Comparison of ENCODE assay signal across 9 mouse cellular contexts in the genomic region with DNA sequence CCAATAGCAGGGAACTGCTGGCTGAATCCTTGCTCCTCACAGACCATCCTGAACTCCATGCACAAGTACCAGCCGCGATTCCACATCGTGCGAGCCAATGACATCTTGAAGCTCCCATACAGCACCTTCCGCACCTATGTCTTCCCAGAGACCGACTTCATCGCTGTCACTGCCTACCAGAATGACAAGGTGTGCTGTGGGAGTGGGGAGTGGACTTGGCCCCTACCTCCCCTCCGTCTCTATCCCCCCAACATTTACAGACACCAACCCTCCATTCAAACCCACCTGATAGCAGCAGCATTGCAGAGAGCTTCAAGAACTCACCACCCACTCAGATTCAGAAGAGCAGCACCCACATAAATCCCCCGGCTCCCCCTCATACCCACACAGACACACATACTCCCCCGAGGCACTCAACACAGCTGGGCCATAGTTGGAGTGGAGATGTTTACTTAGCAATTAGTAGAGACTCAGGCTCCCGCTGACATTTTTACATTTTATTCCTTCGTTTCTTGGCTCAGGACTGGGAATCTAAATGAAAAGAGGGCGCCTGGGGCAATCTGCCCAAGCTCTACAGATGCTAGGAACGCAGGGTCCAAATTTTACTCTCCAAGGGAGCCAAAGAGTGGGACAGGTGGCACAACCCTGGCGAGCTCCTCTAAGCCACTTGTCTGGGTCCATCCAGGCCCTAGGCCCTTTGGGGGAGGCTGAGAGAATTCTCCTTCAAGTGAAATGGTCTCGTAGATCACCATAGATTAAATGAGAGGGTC. TPM values are rescaled to one million over a fixed set of nuclear protein-coding genes. Genes with fewer than 3 reads are reported as not detected.
A peak's percentile ranks its signal among the peaks of the same experiment; 100 is the strongest.
DNase-seq lines count a peak whose midpoint lies in the region; ATAC-seq and TF ChIP-seq lines count a peak whose summit lies in the region.
"Had no signal": no experiment of that assay in that cellular context is flagged by ENCODE, and none has a peak within 500 bp of the region (broad histone marks: within the 10 kb centered on the region; RNA-seq: fewer than 3 reads in every experiment).

No protein-coding gene starts in this region.

- ATAC-seq in intestine, embryonic 14.5 days (replicated peaks; ENCODE audit: low FRiP score, low TSS enrichment, low read depth) = no peak
- ATAC-seq in neural tube, embryonic 13.5 days (ENCODE audit: low read depth) = no peak

- peak; percentile 28 for DNase-seq in lung, adult 2 months
- no peak for DNase-seq in lung, postnatal 14 days
- no peak for DNase-seq in intestine, embryonic 14.5 days (ENCODE audit: low spot score)
- DNase-seq in layer of hippocampus, adult 9-11 months = no peak
- no peak for DNase-seq in adrenal gland, adult 8-10 months
- DNase-seq: cerebellum, adult 9-11 months; thymus, postnatal 14 days had no signal

- H3K4me1 ChIP-seq in lung, adult 2 months (ENCODE audit: control insufficient read depth, insufficient read depth, low read length) = no peaks in the 10 kb centered on the region; the same call in 1 of the 2 replicates
- no peaks in the 10 kb centered on the region; the same call in 1 of the 2 replicates for H3K4me1 ChIP-seq in embryonic fibroblast, embryonic 13.5 days (ENCODE audit: control insufficient read depth, insufficient read depth, low read length)
- H3K4me1 ChIP-seq in intestine, embryonic 14.5 days (replicated peaks; ENCODE audit: control insufficient read depth, insufficient read depth, low read length) = peaks cover 26% of the 10 kb centered on the region
- peaks cover 46% of the 10 kb centered on the region for H3K4me1 ChIP-seq in neural tube, embryonic 13.5 days (replicated peaks)

- TF ChIP-seq POLR2A in lung, adult 2 months (IDR thresholded peaks at IDR 0.05; ENCODE audit: borderline replicate concordance, extremely low read depth, low read depth, low read length) = peak; percentile 46; the same call in 1 of the 2 replicates
- TF ChIP-seq POLR2A in embryonic fibroblast, embryonic 13.5 days (IDR thresholded peaks at IDR 0.05; ENCODE audit: low read depth, low read length) = no peak

- peak overlapping the region; percentile 84 for H3K4me2 ChIP-seq in intestine, embryonic 14.5 days (ENCODE audit: low read length)
- H3K4me2 ChIP-seq in neural tube, embryonic 13.5 days = peak overlapping the region; percentile 60

- no peak for TF ChIP-seq CTCF in lung, adult 2 months (IDR thresholded peaks at IDR 0.05; ENCODE audit: insufficient read depth, low read length)
- no peak for TF ChIP-seq CTCF in embryonic fibroblast, embryonic 13.5 days (IDR thresholded peaks at IDR 0.05; ENCODE audit: borderline replicate concordance, insufficient read depth, low read length)

- H3K4me3 ChIP-seq in lung, adult 2 months (replicated peaks; ENCODE audit: extremely low read depth, low read depth, low read length) = peak overlapping the region; percentile 71
- peak overlapping the region; percentile 58 for H3K4me3 ChIP-seq in embryonic fibroblast, embryonic 13.5 days (ENCODE audit: insufficient read depth, low read length)
- peak overlapping the region; percentile 63 for H3K4me3 ChIP-seq in intestine, embryonic 14.5 days (ENCODE audit: low read depth, low read length)
- H3K4me3 ChIP-seq in neural tube, embryonic 13.5 days = peak overlapping the region; percentile 42

- peaks cover 93% of the 10 kb centered on the region for H3K27me3 ChIP-seq in intestine, embryonic 14.5 days (replicated peaks; ENCODE audit: control insufficient read depth, insufficient read depth, low read length)
- H3K27me3 ChIP-seq in neural tube, embryonic 13.5 days = peaks cover 97% of the 10 kb centered on the region

- no peak overlapping the region for H3K27ac ChIP-seq in embryonic fibroblast, embryonic 13.5 days (ENCODE audit: insufficient read depth, low read length)
- peak overlapping the region; percentile 67 for H3K27ac ChIP-seq in intestine, embryonic 14.5 days (ENCODE audit: low read depth)
- H3K27ac ChIP-seq in neural tube, embryonic 13.5 days (replicated peaks) = no peak overlapping the region

- H3K36me3 ChIP-seq in intestine, embryonic 14.5 days (ENCODE audit: control insufficient read depth, insufficient read depth, low read length) = no peaks in the 10 kb centered on the region
- H3K36me3 ChIP-seq in neural tube, embryonic 13.5 days = no peaks in the 10 kb centered on the region

- 49% methylated on average over 16 of the region's 16 CpGs for WGBS in lung, adult 2 months
- WGBS in intestine, embryonic 14.5 days = 33% methylated on average over 16 of the region's 16 CpGs
- WGBS in neural tube, embryonic 13.5 days = 4% methylated on average over 16 of the region's 16 CpGs

- H3K9ac ChIP-seq in intestine, embryonic 14.5 days (ENCODE audit: low read length) = peak overlapping the region; percentile 78
- H3K9ac ChIP-seq in neural tube, embryonic 13.5 days = peak overlapping the region; percentile 71; the same call in 1 of the 2 replicates

- H3K9me3 ChIP-seq in intestine, embryonic 14.5 days (ENCODE audit: control insufficient read depth, low read length) = no peaks in the 10 kb centered on the region
- no peaks in the 10 kb centered on the region for H3K9me3 ChIP-seq in neural tube, embryonic 13.5 days

RNA-seq across cellular contexts. Expression of gene Tbx2, which starts 3.6 kb away (rescaled TPM):
- polyA plus RNA-seq in lung, adult 2 months (2012; rRNA removed) = 257 and 302 TPM in 2 replicates
- 2.2 and 3.0 TPM in 2 replicates for polyA plus RNA-seq in embryonic fibroblast, embryonic 13.5 days (2011; ENCODE audit: insufficient read length, low read depth, missing spikeins)
- 7.2 and 7.7 TPM in 2 replicates for polyA plus RNA-seq in intestine, embryonic 14.5 days (2014; fragmentation: Nextera tagmentation; extraction: Ambion mirVana)
- 1.6 and 1.7 TPM in 2 replicates for polyA plus RNA-seq in neural tube, embryonic 13.5 days (2015; fragmentation: Nextera tagmentation; extraction: Ambion mirVana)
- 10 to 100 TPM; 23.4 to 30.5 (median 24.9) TPM for total RNA-seq in adrenal gland, adult 8-10 months (2022)

RNA-seq across cellular contexts. Expression of gene Gm11444, which starts 14.2 kb away (rescaled TPM):
- polyA plus RNA-seq in lung, adult 2 months (2012; rRNA removed) = not detected in 2 replicates
- polyA plus RNA-seq in embryonic fibroblast, embryonic 13.5 days (2011; ENCODE audit: insufficient read length, low read depth, missing spikeins) = not detected in 2 replicates
- polyA plus RNA-seq in intestine, embryonic 14.5 days (2014; fragmentation: Nextera tagmentation; extraction: Ambion mirVana) = not detected in 2 replicates
- not detected in 2 replicates for polyA plus RNA-seq in neural tube, embryonic 13.5 days (2015; fragmentation: Nextera tagmentation; extraction: Ambion mirVana)
- not detected for total RNA-seq in adrenal gland, adult 8-10 months (2022)

RNA-seq across cellular contexts. Expression of gene Tbx4, which starts 50.3 kb away (rescaled TPM):
- 79.5 and 80.4 TPM in 2 replicates for polyA plus RNA-seq in lung, adult 2 months (2012; rRNA removed)
- 2.8 and 12.0 TPM in 2 replicates for polyA plus RNA-seq in embryonic fibroblast, embryonic 13.5 days (2011; ENCODE audit: insufficient read length, low read depth, missing spikeins)
- not detected in 2 replicates for polyA plus RNA-seq in intestine, embryonic 14.5 days (2014; fragmentation: Nextera tagmentation; extraction: Ambion mirVana)
- polyA plus RNA-seq in neural tube, embryonic 13.5 days (2015; fragmentation: Nextera tagmentation; extraction: Ambion mirVana) = 0.25 and 0.59 TPM in 2 replicates
- under 1 TPM in 2 of 4 experiments, not detected in 2; 0.10 to 0.15 TPM for total RNA-seq in adrenal gland, adult 8-10 months (2022)

Comparison
In these comparisons a context has a peak if more than half of its experiments do, and no peak if none do; other contexts are left out.
1. RNA of gene Tbx2, which starts 3.6 kb away (polyA plus RNA-seq): 257 to 302 TPM in lung, adult 2 months; 7.2 to 7.7 TPM in intestine, embryonic 14.5 days, 2.2 to 3.0 TPM in embryonic fibroblast, embryonic 13.5 days and 1.6 to 1.7 TPM in neural tube, embryonic 13.5 days; every median in the first group is over 10 times any median in the second.
2. Peak in every context shown above with its lines, with median percentiles within 50 percentile points of each other: H3K4me3 ChIP-seq.